ENCODE assay signal across 8 mouse cellular contexts in the genomic region with DNA sequence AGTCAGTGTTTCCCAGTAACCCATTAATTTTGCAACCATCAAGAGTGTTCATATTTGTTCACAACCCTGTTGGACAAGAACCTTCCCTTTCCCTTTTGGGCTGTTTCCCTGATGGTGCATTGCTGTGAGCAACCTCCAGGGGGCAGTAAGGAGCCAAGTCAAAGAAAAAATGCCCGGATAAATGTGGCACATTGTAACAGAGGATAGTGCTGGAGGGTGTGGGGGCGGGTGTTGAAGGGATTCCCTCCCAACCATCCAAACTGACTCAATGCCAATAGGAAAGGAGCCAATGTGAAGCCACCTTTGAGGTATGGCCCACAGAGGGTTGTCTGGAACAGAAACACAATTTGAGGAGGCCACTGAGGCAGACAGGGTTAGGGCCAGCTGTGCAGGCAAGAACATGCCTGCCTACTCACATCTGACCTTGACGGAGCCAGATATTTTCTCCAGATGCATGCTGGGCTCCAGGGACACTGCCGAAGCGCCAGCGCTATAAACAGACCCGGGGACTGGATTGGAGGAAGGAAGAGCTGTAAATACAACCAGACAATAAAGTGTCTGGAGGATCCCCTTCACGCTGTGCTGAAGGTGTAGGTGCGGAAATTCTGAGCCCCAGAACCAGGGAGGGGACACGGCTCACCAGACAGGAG. TPM values are rescaled to one million over a fixed set of nuclear protein-coding genes. Genes with fewer than 3 reads are reported as not detected.
DNase-seq lines count a peak whose midpoint lies in the region; ATAC-seq lines count a peak whose summit lies in the region.

No protein-coding gene starts in this region.

- H3K27ac ChIP-seq in forebrain, embryonic 16.5 days (ENCODE audit: low read length): no peak overlapping the region

- no peaks in the 10 kb centered on the region for H3K9me3 ChIP-seq in forebrain, embryonic 16.5 days (ENCODE audit: control insufficient read depth, low read length)

- H3K9ac ChIP-seq in forebrain, embryonic 16.5 days (replicated peaks; ENCODE audit: low read depth, low read length): no peak overlapping the region

- WGBS in forebrain, embryonic 16.5 days: 59% methylated on average over 10 of the region's 10 CpGs

- peaks cover 6% of the 10 kb centered on the region; the same call in 1 of the 2 replicates for H3K4me1 ChIP-seq in forebrain, embryonic 16.5 days (replicated peaks; ENCODE audit: control insufficient read depth, insufficient read depth, low read length)

- no peaks in the 10 kb centered on the region for H3K36me3 ChIP-seq in forebrain, embryonic 16.5 days (ENCODE audit: control insufficient read depth, insufficient read depth)

- H3K4me2 ChIP-seq in forebrain, embryonic 16.5 days (ENCODE audit: low read length): no peak overlapping the region

- DNase-seq in cerebellum, adult 11 months: peak; percentile 43
- peak; percentile 44 to 70 for DNase-seq in cerebellum, adult 18-20 months
- DNase-seq in heart, postnatal 4 days: peak; percentile 81
- peak; percentile 77 to 79 for DNase-seq in layer of hippocampus, postnatal 10 days (ENCODE audit: low spot score in 2 of 2)
- peak; percentile 74 for DNase-seq in lung, postnatal 25 days (ENCODE audit: low spot score)
- peak; percentile 52 to 69 for DNase-seq in right cerebral cortex, adult 2 months (ENCODE audit: low spot score in 2 of 2)

- no peak for ATAC-seq in cerebellum, adult (ENCODE audit: insufficient number of reproducible peaks, low FRiP score, low TSS enrichment)
- peak; percentile 23; the same call in 1 of the 2 replicates for ATAC-seq in forebrain, embryonic 16.5 days

- H3K27me3 ChIP-seq in forebrain, embryonic 16.5 days (replicated peaks; ENCODE audit: control insufficient read depth, insufficient read depth, low read length): no peaks in the 10 kb centered on the region

- no peak overlapping the region for H3K4me3 ChIP-seq in forebrain, embryonic 16.5 days (replicated peaks; ENCODE audit: low read length)

RNA-seq across cellular contexts. Expression of gene Grifin, which starts 3.6 kb away (rescaled TPM):
- not detected in 2 replicates for polyA plus RNA-seq in forebrain, embryonic 16.5 days (2015; fragmentation: Nextera tagmentation; extraction: Ambion mirVana)
- not detected for total RNA-seq in heart, postnatal 4 days (2021)
- not detected for total RNA-seq in layer of hippocampus, postnatal 10 days (2021)

RNA-seq across cellular contexts. Expression of gene Lfng, which starts 38.7 kb away (rescaled TPM):
- 23.3 and 25.6 TPM in 2 replicates for polyA plus RNA-seq in forebrain, embryonic 16.5 days (2015; fragmentation: Nextera tagmentation; extraction: Ambion mirVana)
- 10 to 100 TPM; 11.6 to 12.1 TPM for total RNA-seq in heart, postnatal 4 days (2021)
- total RNA-seq in layer of hippocampus, postnatal 10 days (2021): 10 to 100 TPM; 29.3 to 38.8 TPM
